Mouse (Mus musculus) heart, postnatal 0 days (tissue): ENCODE data around the gene Cpeb4. TPM values are rescaled to one million over a fixed set of nuclear protein-coding genes. Genes with fewer than 3 reads are reported as not detected.

ENCODE experiments used
- ATAC-seq: fragments of 200-750 bp; cut with Nextera tagmentation; 2 replicates; pipeline ENCODE4 v1.8.0; 2017; ENCODE audit warnings: low read depth, moderate number of reproducible peaks, moderate library complexity; ENCODE audit not compliant: insufficient read depth
- DNase-seq: peaks from one replicate; pipeline ENCODE4 v3.0.0-alpha.2; 2016; ENCODE audit warnings: low spot score
- H3K27ac ChIP-seq: fragments of 300-500 bp; sonication (generic); 2 replicates; pipeline ENCODE4 v1.5.1; 2014; ENCODE audit warnings: low read depth, mild to moderate bottlenecking
- H3K27me3 ChIP-seq: fragments of 300-500 bp; sonication (generic); 2 replicates; pipeline ENCODE4 v1.6.1; 2014; ENCODE audit warnings: low read length, mixed read lengths; ENCODE audit not compliant: control insufficient read depth, insufficient read depth
- H3K36me3 ChIP-seq: fragments of 300-500 bp; sonication (generic); replicated peaks from 2 replicates; pipeline ENCODE4 v1.6.1; 2014; ENCODE audit warnings: low read length, mixed read lengths; ENCODE audit not compliant: control insufficient read depth, insufficient read depth
- H3K4me1 ChIP-seq: fragments of 300-500 bp; sonication (generic); 2 replicates; pipeline ENCODE4 v1.6.1; 2014; ENCODE audit warnings: antibody characterized with exemption; ENCODE audit not compliant: control insufficient read depth, insufficient read depth
- H3K4me2 ChIP-seq: fragments of 300-500 bp; sonication (generic); 2 replicates; pipeline ENCODE4 v1.6.1; 2014; ENCODE audit warnings: low read depth, mild to moderate bottlenecking, low read length, moderate library complexity
- H3K4me3 ChIP-seq: fragments of 300-500 bp; sonication (generic); 2 replicates; pipeline ENCODE4 v1.5.1; 2014; ENCODE audit warnings: low read depth, low read length
- H3K9ac ChIP-seq: fragments of 300-500 bp; sonication (generic); replicated peaks from 2 replicates; pipeline ENCODE4 v1.6.1; 2014; ENCODE audit warnings: low read depth, low read length, mixed read lengths
- H3K9me3 ChIP-seq: fragments of 300-500 bp; sonication (generic); replicated peaks from 2 replicates; pipeline ENCODE4 v1.6.1; 2016; ENCODE audit warnings: low read length; ENCODE audit not compliant: control insufficient read depth
- CTCF ChIP-seq: IDR thresholded peaks from 2 replicates; pipeline ENCODE4 v1.5.1; 2016; ENCODE audit warnings: antibody characterized with exemption, control low read depth, low read depth
- EP300 ChIP-seq: IDR thresholded peaks from 2 replicates; pipeline ENCODE4 v1.6.1; 2016; ENCODE audit warnings: antibody characterized with exemption, low read depth
- WGBS: fragments of 180-500 bp; shearing (Covaris S2); extraction: QIAGEN DNeasy Blood & Tissue Kit; methylation state at CpG from one replicate; pipeline ENCODE4 v1.1.7; 2014; 5-methylcytosine and 5-hydroxymethylcytosine counted together
- polyA plus RNA-seq: library from polyadenylated mRNA; unstranded; fragments of >200 nt; fragmentation: Nextera tagmentation; extraction: Ambion mirVana; gene quantifications from 2 replicates; pipeline ENCODE4 v1.2.1, GENCODE M21; 2015
- total RNA-seq: library from RNA; depleted of rRNA; stranded (reverse); fragments of >200 nt; gene quantifications from 2 replicates; pipeline ENCODE4 v1.2.3, GENCODE M21; 2014; ENCODE audit warnings: low replicate concordance

Gene Cpeb4
- total and polyA plus RNA-seq, 2 experiments from 2014 or later = 7.2 to 30.2 TPM

- Histone ChIP-seq H3K4me1 (peaks cover 8% of the 10 kb centered on the region; the same call in 1 of the 2 replicates), H3K27ac (no peak overlapping the region), H3K9me3 (no peaks in the 10 kb centered on the region), H3K9ac (no peak overlapping the region), H3K4me3 (no peak overlapping the region), H3K27me3 (no peaks in the 10 kb centered on the region), H3K36me3 (no peaks in the 10 kb centered on the region), H3K4me2 (no peak overlapping the region)
- ATAC-seq = no peak
- DNase-seq = no peak
- TF ChIP-seq CTCF (no peak), EP300 (no peak)
- WGBS = 78% methylated on average over 3 of the region's 3 CpGs
Measured at GRCm38 (mm10) chr11:31945471-31945870, 73.5 kb downstream of the Cpeb4 start.

GRCm38 (mm10) chr11:31948462-31949330 is 76.7 kb downstream of the Cpeb4 start:
- H3K36me3 ChIP-seq = no peaks in the 10 kb centered on the region
- WGBS = 27% methylated on average over 15 of the region's 15 CpGs
- DNase-seq = no peak
- ATAC-seq = peak; percentile 27; the same call in 1 of the 2 replicates
- H3K27ac ChIP-seq = no peak overlapping the region
- TF ChIP-seq CTCF (no peak), EP300 (no peak)
- H3K4me2 ChIP-seq = peak overlapping the region; percentile 75
- no peaks in the 10 kb centered on the region for H3K27me3 ChIP-seq
- H3K4me3 ChIP-seq = peak overlapping the region; percentile 49
- H3K9ac ChIP-seq = peak overlapping the region; percentile 39; the same call in 1 of the 2 replicates
- H3K9me3 ChIP-seq = no peaks in the 10 kb centered on the region
- H3K4me1 ChIP-seq = peaks cover 8% of the 10 kb centered on the region; the same call in 1 of the 2 replicates

- ATAC-seq (peak; percentile 53), DNase-seq (peak; percentile 72)
- Histone ChIP-seq H3K4me3 (peak overlapping the region; percentile 49), H3K9ac (peak overlapping the region; percentile 39; the same call in 1 of the 2 replicates), H3K9me3 (no peaks in the 10 kb centered on the region), H3K27ac (no peak overlapping the region), H3K27me3 (no peaks in the 10 kb centered on the region), H3K4me1 (peaks cover 8% of the 10 kb centered on the region; the same call in 1 of the 2 replicates), H3K36me3 (no peaks in the 10 kb centered on the region), H3K4me2 (peak overlapping the region; percentile 75)
- peak; percentile 80 for TF ChIP-seq CTCF
- TF ChIP-seq EP300 = no peak
- WGBS = under 1% methylated on average over 17 of the region's 17 CpGs
Measured at GRCm38 (mm10) chr11:31949331-31949785, 77.3 kb downstream of the Cpeb4 start.

GRCm38 (mm10) chr11:31960071-31960470 is 88.1 kb downstream of the Cpeb4 start:
- DNase-seq (no peak), ATAC-seq (no peak)
- Histone ChIP-seq H3K4me3 (no peak overlapping the region), H3K27ac (no peak overlapping the region), H3K4me1 (no peaks in the 10 kb centered on the region), H3K27me3 (no peaks in the 10 kb centered on the region), H3K36me3 (no peaks in the 10 kb centered on the region), H3K9me3 (no peaks in the 10 kb centered on the region), H3K9ac (no peak overlapping the region), H3K4me2 (no peak overlapping the region)
- TF ChIP-seq EP300 (no peak), CTCF (no peak)

- H3K27me3 ChIP-seq = no peaks in the 10 kb centered on the region
- no peak overlapping the region for H3K4me3 ChIP-seq
- H3K9ac ChIP-seq = no peak overlapping the region
- TF ChIP-seq CTCF (no peak), EP300 (no peak)
- ATAC-seq = no peak
- no peak for DNase-seq
- H3K4me2 ChIP-seq = no peak overlapping the region
- H3K4me1 ChIP-seq = peaks cover 4% of the 10 kb centered on the region; the same call in 1 of the 2 replicates
- no peak overlapping the region for H3K27ac ChIP-seq
- no peaks in the 10 kb centered on the region for H3K36me3 ChIP-seq
- H3K9me3 ChIP-seq = no peaks in the 10 kb centered on the region
- 94% methylated on average over 1 of the region's 1 CpGs for WGBS
Measured at GRCm38 (mm10) chr11:31963993-31964392, 92.0 kb downstream of the Cpeb4 start.
